Mouse (Mus musculus) gastrocnemius, postnatal 4 days (tissue): Measurements from ENCODE around the gene 1700029H14Rik. TPM values are rescaled to one million over a fixed set of nuclear protein-coding genes. Genes with fewer than 3 reads are reported as not detected.

Source experiments
- DNase-seq, 2 experiments: peaks; one replicate each; pipeline ENCODE4 v3.0.0; 2021 to 2022; ENCODE audit warnings: low spot score in 2 of 2, mixed read lengths in 2 of 2
- total RNA-seq, 2 experiments: library from RNA; stranded (reverse); gene quantifications; 2 replicates each; pipeline ENCODE4 v1.2.3; 2021

1700029H14Rik gene
- total RNA-seq, 2 experiments from 2014 or later: 0.26 TPM; not detected in 1

DNA sequence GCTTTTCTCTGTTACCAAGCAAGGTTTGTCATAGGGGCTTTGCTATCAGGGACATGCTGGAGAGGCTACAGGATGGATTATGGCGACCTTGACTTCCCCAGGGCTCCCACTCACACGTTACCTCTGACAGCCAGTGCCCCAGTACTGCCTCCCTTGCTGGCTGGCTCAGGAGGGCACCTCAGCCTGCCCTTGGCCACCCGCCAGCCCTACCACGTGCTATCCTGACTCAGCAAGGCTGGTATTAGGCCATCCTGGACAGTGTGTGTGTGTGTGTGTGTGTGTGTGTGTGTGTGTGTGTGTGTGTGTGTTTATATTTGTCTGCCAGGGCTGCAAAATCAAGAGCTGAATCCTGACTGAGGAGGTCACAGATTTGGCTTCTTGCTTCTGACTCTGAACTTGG, 55.4 kb downstream of the 1700029H14Rik start:
- DNase-seq: peak; percentile 52 to 67

DNA sequence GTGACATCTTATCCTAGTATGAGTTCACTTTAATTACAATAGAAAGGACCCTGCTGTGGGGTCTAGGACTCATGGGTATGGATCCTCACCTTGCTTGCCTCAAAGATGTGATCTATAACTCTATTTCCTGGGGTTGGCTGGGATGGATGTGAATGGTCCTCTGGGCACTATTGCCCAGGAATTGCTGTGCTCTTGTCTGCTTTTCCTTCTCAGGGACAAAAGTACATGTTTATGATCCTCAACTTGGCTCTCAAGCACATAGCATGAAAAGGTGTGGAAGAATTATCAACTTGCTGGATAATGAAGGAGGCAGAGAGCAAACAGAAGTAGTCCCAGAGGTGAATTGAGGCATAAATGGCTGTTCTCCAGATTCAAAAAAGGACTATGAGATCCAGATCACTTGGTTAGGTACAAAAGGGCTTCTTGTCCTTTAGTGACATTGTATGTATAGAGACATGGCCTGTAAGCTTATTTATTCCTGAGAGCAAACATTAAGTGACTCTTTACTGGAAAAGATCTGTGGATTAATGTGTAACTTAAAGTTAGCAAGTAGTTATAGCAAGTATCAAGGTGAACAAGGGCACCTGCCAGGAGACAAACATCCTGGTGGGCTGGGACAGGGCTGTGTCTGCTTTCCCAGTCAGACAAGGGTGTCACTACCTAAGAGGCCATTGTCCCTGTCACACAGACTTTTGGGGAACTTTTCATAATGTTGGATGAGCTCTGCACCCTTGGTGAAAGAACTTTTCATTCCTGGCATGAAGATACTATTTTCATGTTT, 57.2 kb downstream of the 1700029H14Rik start:
- DNase-seq: no peak

DNA sequence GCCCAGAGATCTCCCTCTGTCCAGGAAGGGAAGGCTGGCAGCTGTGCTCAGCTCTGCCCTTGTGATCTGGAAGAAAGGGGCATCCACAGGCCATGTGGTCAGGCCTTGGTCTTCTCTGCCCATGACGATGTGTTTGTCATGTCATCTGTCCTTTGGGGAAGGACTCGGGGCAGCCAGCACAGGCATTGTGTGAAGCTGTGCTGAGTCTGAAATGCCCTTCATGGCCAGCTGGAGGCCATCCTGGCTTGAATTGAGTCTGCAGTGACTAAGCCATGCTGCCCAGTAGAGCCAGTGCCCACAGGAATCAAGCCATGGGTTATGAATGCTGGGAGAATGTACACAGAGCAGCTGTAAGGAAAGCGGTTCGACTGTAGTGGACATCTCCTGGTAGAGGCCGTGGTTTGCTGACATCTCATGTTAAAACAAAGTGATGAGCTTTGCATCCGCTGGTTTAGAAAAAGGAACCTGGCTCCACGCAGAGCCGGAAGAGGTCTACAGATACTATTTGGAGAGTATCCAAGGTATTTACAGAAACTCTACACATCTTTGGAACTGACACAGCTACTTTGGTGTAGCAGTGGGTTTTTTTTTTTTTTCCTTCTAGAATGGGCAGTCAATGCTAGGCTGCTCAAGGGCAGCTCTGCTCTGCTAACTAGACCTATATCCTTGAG, 58.2 kb downstream of the 1700029H14Rik start:
- DNase-seq: no peak

DNA sequence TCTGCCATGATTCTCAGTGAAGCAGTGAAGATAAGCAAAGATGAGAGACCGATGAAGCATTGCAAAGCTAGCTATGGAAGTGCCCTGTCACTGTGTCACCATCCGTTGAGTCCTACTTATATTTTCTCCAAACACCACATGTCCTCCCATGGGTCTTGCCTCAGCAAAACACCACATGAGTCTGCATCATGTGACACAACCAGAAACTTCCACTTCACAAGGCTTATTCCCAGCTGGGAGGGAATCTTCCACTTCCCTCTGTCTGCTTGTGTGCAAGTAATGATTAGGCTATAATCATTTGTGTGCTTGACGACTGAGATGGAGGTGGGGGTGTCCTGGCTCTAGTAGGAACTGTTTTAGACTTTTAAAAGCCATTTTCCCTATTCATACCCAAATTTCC, 61.0 kb downstream of the 1700029H14Rik start:
- DNase-seq: no peak

Other genes with a start within 250 kb of the 1700029H14Rik start
- gene Tfdp1, start 223.7 kb downstream of the 1700029H14Rik start, total RNA-seq: 10 to 100 TPM; 75.5 to 81.2 TPM
- gene Atp4b, start 165.6 kb downstream of the 1700029H14Rik start, total RNA-seq: not detected
- gene Grk1, start 157.4 kb downstream of the 1700029H14Rik start, total RNA-seq: not detected
- gene Tmem255b, start 127.3 kb downstream of the 1700029H14Rik start, total RNA-seq: 1 to 10 TPM; 3.0 to 5.5 TPM
- gene Gas6, start 68.0 kb downstream of the 1700029H14Rik start, total RNA-seq: 100 to 1,000 TPM; 111 to 121 TPM
- 10 to 100 TPM; 41.5 to 43.1 TPM for gene Rasa3, start 115.1 kb upstream of the 1700029H14Rik start, total RNA-seq
- gene Cfap97d2, start 143.4 kb upstream of the 1700029H14Rik start, total RNA-seq: not detected
- 10 to 100 TPM; 63.6 to 70.9 TPM for gene Cdc16, start 195.2 kb upstream of the 1700029H14Rik start, total RNA-seq
- 10 to 100 TPM; 17.9 to 21.5 TPM for gene Upf3a, start 223.2 kb upstream of the 1700029H14Rik start, total RNA-seq